In the genomic region with DNA sequence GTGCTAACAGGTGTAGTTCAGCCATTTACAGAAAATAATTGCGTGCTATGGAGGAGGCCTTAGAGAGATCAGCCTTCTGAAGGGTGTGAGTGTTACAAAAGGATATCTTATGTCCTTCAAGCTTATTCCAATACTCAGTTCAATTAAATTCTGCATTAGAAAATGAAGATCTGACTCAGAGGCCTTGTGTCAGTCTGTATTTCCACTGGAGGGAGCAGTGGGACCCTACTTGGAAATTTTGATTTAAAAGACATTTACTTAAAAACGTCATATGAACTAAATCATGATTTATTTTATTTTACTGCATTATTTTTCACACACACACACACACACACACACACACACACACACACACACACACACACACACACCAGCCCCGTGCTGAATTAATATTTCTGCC, we compare ENCODE assay signal across 30 mouse cellular contexts.
DNase-seq lines count a peak whose midpoint lies in the region; ATAC-seq and TF ChIP-seq lines count a peak whose summit lies in the region.
"Had no signal": no experiment of that assay in that cellular context is flagged by ENCODE, and none has a peak within 500 bp of the region (broad histone marks: within the 10 kb centered on the region; RNA-seq: fewer than 3 reads in every experiment).

No protein-coding gene starts in this region.

- H3K36me3 ChIP-seq in forebrain, postnatal 0 days (ENCODE audit: insufficient read depth) = no peaks in the 10 kb centered on the region
- H3K36me3 ChIP-seq in forebrain, embryonic 12.5 days (replicated peaks) = no peaks in the 10 kb centered on the region
- H3K36me3 ChIP-seq in midbrain, embryonic 14.5 days (ENCODE audit: control insufficient read depth, insufficient read depth, low read length) = no peaks in the 10 kb centered on the region
- H3K36me3 ChIP-seq in midbrain, embryonic 11.5 days (ENCODE audit: control insufficient read depth, insufficient read depth, low read length) = no peaks in the 10 kb centered on the region
- H3K36me3 ChIP-seq: embryonic facial prominence, embryonic 12.5 days; heart, embryonic 15.5 days; hindbrain, embryonic 13.5 days; kidney, embryonic 15.5 days; limb, embryonic 10.5 days; limb, embryonic 15.5 days; liver, embryonic 13.5 days; midbrain, embryonic 15.5 days had no signal

- no peak for ATAC-seq in forebrain, postnatal 0 days
- no peak for ATAC-seq in forebrain, embryonic 12.5 days (ENCODE audit: low FRiP score)
- ATAC-seq in midbrain, embryonic 14.5 days (ENCODE audit: low FRiP score, low TSS enrichment) = no peak
- no peak for ATAC-seq in midbrain, embryonic 11.5 days (ENCODE audit: low FRiP score)
- ATAC-seq: activated CD4-positive, CD25-positive, alpha-beta regulatory T cell, adult 4 months; inflammation-experienced regulatory T-cells, adult 6 months; lung, postnatal 0 days; midbrain, embryonic 15.5 days had no signal

- no peaks in the 10 kb centered on the region for H3K4me1 ChIP-seq in forebrain, postnatal 0 days (ENCODE audit: insufficient read depth)
- no peaks in the 10 kb centered on the region for H3K4me1 ChIP-seq in forebrain, embryonic 12.5 days
- H3K4me1 ChIP-seq in midbrain, embryonic 14.5 days (ENCODE audit: control insufficient read depth, insufficient read depth, low read length) = no peaks in the 10 kb centered on the region
- H3K4me1 ChIP-seq in midbrain, embryonic 11.5 days (ENCODE audit: control insufficient read depth, insufficient read depth, low read length) = no peaks in the 10 kb centered on the region
- H3K4me1 ChIP-seq: embryonic facial prominence, embryonic 12.5 days; heart, embryonic 15.5 days; hindbrain, embryonic 13.5 days; kidney, embryonic 15.5 days; limb, embryonic 10.5 days; limb, embryonic 15.5 days; liver, embryonic 13.5 days; megakaryocyte, embryonic 14.5 days; midbrain, embryonic 15.5 days had no signal

- H3K9me3 ChIP-seq in forebrain, postnatal 0 days (ENCODE audit: low read length) = no peaks in the 10 kb centered on the region
- H3K9me3 ChIP-seq in forebrain, embryonic 12.5 days = no peaks in the 10 kb centered on the region
- no peaks in the 10 kb centered on the region for H3K9me3 ChIP-seq in midbrain, embryonic 14.5 days (ENCODE audit: control insufficient read depth, low read length)
- H3K9me3 ChIP-seq in midbrain, embryonic 11.5 days (ENCODE audit: control insufficient read depth, low read length) = no peaks in the 10 kb centered on the region
- H3K9me3 ChIP-seq: embryonic facial prominence, embryonic 12.5 days; heart, embryonic 15.5 days; hindbrain, embryonic 13.5 days; kidney, embryonic 15.5 days; limb, embryonic 10.5 days; limb, embryonic 15.5 days; midbrain, embryonic 15.5 days had no signal

- no peak overlapping the region for H3K27ac ChIP-seq in forebrain, postnatal 0 days (ENCODE audit: low read depth, low read length)
- H3K27ac ChIP-seq in forebrain, embryonic 12.5 days = no peak overlapping the region
- H3K27ac ChIP-seq in midbrain, embryonic 14.5 days (replicated peaks; ENCODE audit: low read depth, low read length) = no peak overlapping the region
- no peak overlapping the region for H3K27ac ChIP-seq in midbrain, embryonic 11.5 days (ENCODE audit: low read depth, low read length)
- H3K27ac ChIP-seq: embryonic facial prominence, embryonic 12.5 days; heart, embryonic 15.5 days; hindbrain, embryonic 13.5 days; kidney, embryonic 15.5 days; limb, embryonic 10.5 days; limb, embryonic 15.5 days; liver, embryonic 13.5 days; midbrain, embryonic 15.5 days had no signal

- peak; percentile 61 for DNase-seq in forebrain, postnatal 0 days
- DNase-seq in midbrain, embryonic 14.5 days = peak; percentile 62
- DNase-seq in midbrain, embryonic 11.5 days (ENCODE audit: low spot score, missing footprints) = no peak
- DNase-seq in brain, adult 2 months (ENCODE audit: low read depth, low spot score) = peak; percentile 45
- DNase-seq in thymus, adult 18-20 months = no peak
- DNase-seq in B cell, adult 2 months = no peak
- DNase-seq: adrenal gland, adult 8-10 months; cerebellum, adult 11-12 months; cerebellum, postnatal 36 days; embryo, embryonic 11 days; gastrocnemius, postnatal 14 days; kidney, adult 11 months; kidney, postnatal 25 days; liver, embryonic 13.5 days; lung, adult 18-20 months; lung, postnatal 4 days; right cerebral cortex, adult 18-20 months; thymus, postnatal 4 days had no signal

- H3K9ac ChIP-seq in forebrain, postnatal 0 days = no peak overlapping the region
- H3K9ac ChIP-seq in forebrain, embryonic 12.5 days = no peak overlapping the region
- H3K9ac ChIP-seq in midbrain, embryonic 14.5 days (replicated peaks; ENCODE audit: low read length) = no peak overlapping the region
- H3K9ac ChIP-seq in midbrain, embryonic 11.5 days (ENCODE audit: low read length) = no peak overlapping the region
- H3K9ac ChIP-seq: embryonic facial prominence, embryonic 12.5 days; heart, embryonic 15.5 days; hindbrain, embryonic 13.5 days; kidney, embryonic 15.5 days; limb, embryonic 15.5 days; liver, embryonic 13.5 days; midbrain, embryonic 15.5 days had no signal

- no peaks in the 10 kb centered on the region for H3K27me3 ChIP-seq in forebrain, postnatal 0 days (ENCODE audit: insufficient read depth, low read length)
- H3K27me3 ChIP-seq in forebrain, embryonic 12.5 days = no peaks in the 10 kb centered on the region
- no peaks in the 10 kb centered on the region for H3K27me3 ChIP-seq in midbrain, embryonic 14.5 days (ENCODE audit: control insufficient read depth, insufficient read depth, low read length)
- H3K27me3 ChIP-seq in midbrain, embryonic 11.5 days (ENCODE audit: control insufficient read depth, insufficient read depth, low read length) = no peaks in the 10 kb centered on the region
- H3K27me3 ChIP-seq: embryonic facial prominence, embryonic 12.5 days; heart, embryonic 15.5 days; hindbrain, embryonic 13.5 days; kidney, embryonic 15.5 days; limb, embryonic 15.5 days; liver, embryonic 13.5 days; megakaryocyte, embryonic 14.5 days; midbrain, embryonic 15.5 days had no signal

- no peak overlapping the region for H3K4me3 ChIP-seq in forebrain, postnatal 0 days (ENCODE audit: low read depth, low read length)
- no peak overlapping the region for H3K4me3 ChIP-seq in forebrain, embryonic 12.5 days (replicated peaks)
- no peak overlapping the region for H3K4me3 ChIP-seq in midbrain, embryonic 14.5 days (replicated peaks; ENCODE audit: low read depth, low read length)
- H3K4me3 ChIP-seq in midbrain, embryonic 11.5 days (ENCODE audit: low read depth, low read length) = no peak overlapping the region
- H3K4me3 ChIP-seq: embryonic facial prominence, embryonic 12.5 days; heart, embryonic 15.5 days; hindbrain, embryonic 13.5 days; kidney, embryonic 15.5 days; limb, embryonic 10.5 days; limb, embryonic 15.5 days; liver, embryonic 13.5 days; megakaryocyte, embryonic 14.5 days; midbrain, embryonic 15.5 days had no signal

- 50% methylated on average over 3 of the region's 3 CpGs for WGBS in forebrain, postnatal 0 days
- 78% methylated on average over 3 of the region's 3 CpGs for WGBS in forebrain, embryonic 12.5 days
- 74% methylated on average over 3 of the region's 3 CpGs for WGBS in midbrain, embryonic 14.5 days
- 67% methylated on average over 3 of the region's 3 CpGs for WGBS in midbrain, embryonic 11.5 days

- H3K4me2 ChIP-seq in forebrain, postnatal 0 days (ENCODE audit: low read depth) = no peak overlapping the region
- no peak overlapping the region for H3K4me2 ChIP-seq in forebrain, embryonic 12.5 days
- no peak overlapping the region for H3K4me2 ChIP-seq in midbrain, embryonic 14.5 days (ENCODE audit: low read length)
- H3K4me2 ChIP-seq in midbrain, embryonic 11.5 days = no peak overlapping the region
- H3K4me2 ChIP-seq: embryonic facial prominence, embryonic 12.5 days; heart, embryonic 15.5 days; hindbrain, embryonic 13.5 days; kidney, embryonic 15.5 days; limb, embryonic 15.5 days; liver, embryonic 13.5 days; midbrain, embryonic 15.5 days had no signal

- peak; percentile 60 for TF ChIP-seq CTCF in forebrain, postnatal 0 days (IDR thresholded peaks at IDR 0.05; ENCODE audit: low read depth)

Comparison
In these comparisons a context has a peak if more than half of its experiments do, and no peak if none do; other contexts are left out.
1. DNase-seq: peak in forebrain, postnatal 0 days (single experiment), midbrain, embryonic 14.5 days (single experiment) and brain, adult 2 months (single experiment); none in midbrain, embryonic 11.5 days (single experiment), thymus, adult 18-20 months (0 of 2) and B cell, adult 2 months (0 of 2).